8 mouse cellular contexts compared by ENCODE assay signal in the genomic region with DNA sequence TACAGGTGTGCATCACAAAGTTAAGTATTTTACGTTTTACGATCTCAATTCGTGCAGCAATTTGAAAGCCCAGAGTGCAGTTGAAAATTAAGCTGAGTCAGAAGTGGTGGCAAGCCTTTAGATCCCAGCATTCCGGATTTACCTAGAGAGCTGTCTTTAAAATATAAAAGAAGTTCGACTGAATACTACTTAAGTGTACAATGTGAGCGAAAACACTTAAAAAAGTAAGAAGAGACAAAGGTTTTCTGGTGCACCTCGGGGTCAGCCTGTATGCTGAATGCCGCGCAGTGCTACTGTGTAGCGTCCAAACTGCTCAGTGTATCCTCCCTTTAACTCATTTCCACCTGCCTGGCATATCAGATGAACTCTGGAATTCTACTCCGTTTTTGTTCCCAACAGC. TPM values are rescaled to one million over a fixed set of nuclear protein-coding genes. Genes with fewer than 3 reads are reported as not detected.
DNase-seq lines count a peak whose midpoint lies in the region; ATAC-seq and TF ChIP-seq lines count a peak whose summit lies in the region.

No protein-coding gene starts in this region.

- H3K9ac ChIP-seq in ES-Bruce4 (ENCODE audit: low read depth, poor library complexity, severe bottlenecking) = peak overlapping the region; percentile 89
- H3K9ac ChIP-seq in forebrain, embryonic 13.5 days = peak overlapping the region; percentile 58
- peak overlapping the region; percentile 34; the same call in 1 of the 2 replicates for H3K9ac ChIP-seq in liver, adult 2 months (ENCODE audit: low read depth, low read length)
- peak overlapping the region; percentile 9 for H3K9ac ChIP-seq in stomach, postnatal 0 days (ENCODE audit: low read length)

- no peak for TF ChIP-seq EP300 in ES-Bruce4 (IDR thresholded peaks at IDR 0.05; ENCODE audit: insufficient read depth, low read depth, low read length)
- no peak for TF ChIP-seq EP300 in stomach, postnatal 0 days (optimal IDR thresholded peaks at IDR 0.05)

- ATAC-seq in forebrain, embryonic 13.5 days = 0 out of 2 replicates have a peak, but pooled peaks have one; percentile 26
- ATAC-seq in stomach, postnatal 0 days (ENCODE audit: low FRiP score, low TSS enrichment) = no peak

- H3K79me2 ChIP-seq in liver, adult 2 months (ENCODE audit: control insufficient read depth, insufficient read depth, low read length) = no peaks in the 10 kb centered on the region

- H3K27ac ChIP-seq in ES-Bruce4 (ENCODE audit: insufficient read depth, low read length) = no peak overlapping the region
- H3K27ac ChIP-seq in forebrain, embryonic 13.5 days = no peak overlapping the region
- no peak overlapping the region for H3K27ac ChIP-seq in liver, adult 2 months (replicated peaks; ENCODE audit: insufficient read depth, low read depth, low read length)
- no peak overlapping the region for H3K27ac ChIP-seq in stomach, postnatal 0 days (replicated peaks)

- no peaks in the 10 kb centered on the region for H3K9me3 ChIP-seq in ES-Bruce4 (replicated peaks; ENCODE audit: control insufficient read depth, insufficient read depth, low read length, poor library complexity, severe bottlenecking)
- no peaks in the 10 kb centered on the region for H3K9me3 ChIP-seq in forebrain, embryonic 13.5 days (replicated peaks)
- no peaks in the 10 kb centered on the region for H3K9me3 ChIP-seq in stomach, postnatal 0 days (ENCODE audit: control insufficient read depth, low read length)

- peak overlapping the region; percentile 63 for H3K4me2 ChIP-seq in forebrain, embryonic 13.5 days
- peak overlapping the region; percentile 49 for H3K4me2 ChIP-seq in stomach, postnatal 0 days (replicated peaks; ENCODE audit: low read depth)

- H3K4me3 ChIP-seq in ES-Bruce4 (ENCODE audit: low read depth, low read length) = peak overlapping the region; percentile 86
- peak overlapping the region; percentile 46 for H3K4me3 ChIP-seq in forebrain, embryonic 13.5 days
- peak overlapping the region; percentile 53 for H3K4me3 ChIP-seq in liver, adult 2 months (ENCODE audit: insufficient read depth, low read depth, low read length)
- H3K4me3 ChIP-seq in stomach, postnatal 0 days (ENCODE audit: low read depth, low read length) = peak overlapping the region; percentile 38

- H3K4me1 ChIP-seq in ES-Bruce4 (ENCODE audit: control insufficient read depth, insufficient read depth, low read length) = no peaks in the 10 kb centered on the region
- H3K4me1 ChIP-seq in forebrain, embryonic 13.5 days = peaks cover 24% of the 10 kb centered on the region
- H3K4me1 ChIP-seq in liver, adult 2 months (ENCODE audit: control insufficient read depth, insufficient read depth, low read length) = peaks cover 8% of the 10 kb centered on the region
- no peaks in the 10 kb centered on the region for H3K4me1 ChIP-seq in stomach, postnatal 0 days (replicated peaks; ENCODE audit: control insufficient read depth, insufficient read depth)

- DNase-seq in heart, adult 11 months = peak; percentile 81
- no peak for DNase-seq in heart, postnatal 14 days
- DNase-seq in liver, adult 2 months (ENCODE audit: extremely low read depth, low read depth, low spot score) = peak; percentile 64
- no peak for DNase-seq in stomach, postnatal 0 days (ENCODE audit: low spot score)
- no peak for DNase-seq in adrenal gland, postnatal 4 days (ENCODE audit: low spot score in 2 of 2)
- no peak for DNase-seq in gastrocnemius, postnatal 36 days

- TF ChIP-seq CTCF in ES-Bruce4 (IDR thresholded peaks at IDR 0.05; ENCODE audit: low read depth, low read length) = no peak
- TF ChIP-seq CTCF in liver, adult 2 months (IDR thresholded peaks at IDR 0.05; ENCODE audit: low read depth, low read length) = no peak
- no peak for TF ChIP-seq CTCF in stomach, postnatal 0 days (IDR thresholded peaks at IDR 0.05; ENCODE audit: low read depth)

- no peaks in the 10 kb centered on the region for H3K36me3 ChIP-seq in ES-Bruce4 (ENCODE audit: control insufficient read depth, insufficient read depth, low read length, poor library complexity, severe bottlenecking)
- no peaks in the 10 kb centered on the region for H3K36me3 ChIP-seq in forebrain, embryonic 13.5 days (ENCODE audit: poor library complexity, severe bottlenecking)
- no peaks in the 10 kb centered on the region for H3K36me3 ChIP-seq in liver, adult 2 months (ENCODE audit: control insufficient read depth, insufficient read depth, low read length)
- H3K36me3 ChIP-seq in stomach, postnatal 0 days (ENCODE audit: control insufficient read depth, insufficient read depth, low read length) = no peaks in the 10 kb centered on the region

- H3K27me3 ChIP-seq in ES-Bruce4 (ENCODE audit: control insufficient read depth, insufficient read depth, low read length, poor library complexity, severe bottlenecking) = no peaks in the 10 kb centered on the region
- peaks cover 33% of the 10 kb centered on the region for H3K27me3 ChIP-seq in forebrain, embryonic 13.5 days
- H3K27me3 ChIP-seq in liver, adult 2 months (ENCODE audit: control insufficient read depth, insufficient read depth, low read length) = no peaks in the 10 kb centered on the region
- no peaks in the 10 kb centered on the region for H3K27me3 ChIP-seq in stomach, postnatal 0 days (ENCODE audit: control insufficient read depth, insufficient read depth, low read length)

- no peak for TF ChIP-seq POLR2A in ES-Bruce4 (IDR thresholded peaks at IDR 0.05; ENCODE audit: insufficient read depth, low read length)
- TF ChIP-seq POLR2A in liver, adult 2 months (IDR thresholded peaks at IDR 0.05; ENCODE audit: extremely low read depth, insufficient read depth, low read length) = no peak

- WGBS in forebrain, embryonic 13.5 days = under 1% methylated on average over 11 of the region's 11 CpGs
- under 1% methylated on average over 11 of the region's 11 CpGs for WGBS in liver, adult 2 months
- under 1% methylated on average over 11 of the region's 11 CpGs for WGBS in stomach, postnatal 0 days

- intact Hi-C loops in heart, postnatal 14 days (cut with DNase I) = loop anchor here (5.0 to 10.0 kb wide), 2 partner anchors 617 to 1431 kb away; a partner anchor contains a TSS
- intact Hi-C loops in gastrocnemius, postnatal 36 days (cut with DNase I) = loop anchor here (2.0 to 10.0 kb wide), 3 partner anchors 47 to 1426 kb away; no protein-coding TSS in a partner anchor

RNA-seq across cellular contexts. Expression of a gene that starts 12.0 kb away (rescaled TPM):
- total RNA-seq in heart, postnatal 14 days (2021) = 10 to 100 TPM in 1 of 2 experiments, not detected in 1; 11.6 TPM
- polyA plus RNA-seq in ES-Bruce4 (2011; ENCODE audit: insufficient read depth, insufficient read length, low read depth, missing spikeins) = 4.1 and 6.9 TPM in 2 replicates
- not detected in 2 replicates for polyA plus RNA-seq in forebrain, embryonic 13.5 days (2015; fragmentation: Nextera tagmentation; extraction: Ambion mirVana)
- total RNA-seq in liver, adult 2 months (2014; rRNA removed) = not detected in 2 replicates
- 0.12 TPM in 1 of 2 replicates, not detected in the other for polyA plus RNA-seq in liver, adult 2 months (2012; rRNA removed)
- 0.51 and 0.65 TPM in 2 replicates for polyA plus RNA-seq in stomach, postnatal 0 days (2015; fragmentation: Nextera tagmentation; extraction: Ambion mirVana)
- total RNA-seq in adrenal gland, postnatal 4 days (2021) = not detected
- 1 to 10 TPM in 1 of 2 experiments, not detected in 1; 5.4 TPM for total RNA-seq in gastrocnemius, postnatal 36 days (2021)

RNA-seq across cellular contexts. Expression of a gene that starts 13.8 kb away (rescaled TPM):
- 100 to 1,000 TPM in 1 of 2 experiments, 10 to 100 TPM in 1; 69.3 to 132 TPM for total RNA-seq in heart, postnatal 14 days (2021)
- 13.0 and 17.2 TPM in 2 replicates for polyA plus RNA-seq in ES-Bruce4 (2011; ENCODE audit: insufficient read depth, insufficient read length, low read depth, missing spikeins)
- polyA plus RNA-seq in forebrain, embryonic 13.5 days (2015; fragmentation: Nextera tagmentation; extraction: Ambion mirVana) = 2.8 and 10.7 TPM in 2 replicates
- total RNA-seq in liver, adult 2 months (2014; rRNA removed) = 1.8 and 2.6 TPM in 2 replicates
- polyA plus RNA-seq in liver, adult 2 months (2012; rRNA removed) = not detected in 2 replicates
- polyA plus RNA-seq in stomach, postnatal 0 days (2015; fragmentation: Nextera tagmentation; extraction: Ambion mirVana) = 2.1 TPM in 1 of 2 replicates, not detected in the other
- total RNA-seq in adrenal gland, postnatal 4 days (2021) = 100 to 1,000 TPM; 349 to 449 TPM
- 10 to 100 TPM; 12.2 to 13.3 TPM for total RNA-seq in gastrocnemius, postnatal 36 days (2021)

RNA-seq across cellular contexts. Expression of a gene that starts 14.1 kb away (rescaled TPM):
- 100 to 1,000 TPM in 1 of 2 experiments, 10 to 100 TPM in 1; 67.9 to 160 TPM for total RNA-seq in heart, postnatal 14 days (2021)
- polyA plus RNA-seq in ES-Bruce4 (2011; ENCODE audit: insufficient read depth, insufficient read length, low read depth, missing spikeins) = 54.4 and 58.6 TPM in 2 replicates
- polyA plus RNA-seq in forebrain, embryonic 13.5 days (2015; fragmentation: Nextera tagmentation; extraction: Ambion mirVana) = 7.5 and 10.3 TPM in 2 replicates
- total RNA-seq in liver, adult 2 months (2014; rRNA removed) = 15.6 and 28.1 TPM in 2 replicates
- polyA plus RNA-seq in liver, adult 2 months (2012; rRNA removed) = 0.46 and 0.48 TPM in 2 replicates
- polyA plus RNA-seq in stomach, postnatal 0 days (2015; fragmentation: Nextera tagmentation; extraction: Ambion mirVana) = 0.35 and 0.99 TPM in 2 replicates
- 100 to 1,000 TPM; 500 to 615 TPM for total RNA-seq in adrenal gland, postnatal 4 days (2021)
- 10 to 100 TPM; 10.8 to 26.5 TPM for total RNA-seq in gastrocnemius, postnatal 36 days (2021)

RNA-seq across cellular contexts. Expression of a gene that starts 19.6 kb away (rescaled TPM):
- total RNA-seq in heart, postnatal 14 days (2021) = 10 to 100 TPM; 29.6 to 55.4 TPM
- 5.6 and 6.5 TPM in 2 replicates for polyA plus RNA-seq in ES-Bruce4 (2011; ENCODE audit: insufficient read depth, insufficient read length, low read depth, missing spikeins)
- 42.8 and 45.2 TPM in 2 replicates for polyA plus RNA-seq in forebrain, embryonic 13.5 days (2015; fragmentation: Nextera tagmentation; extraction: Ambion mirVana)
- total RNA-seq in liver, adult 2 months (2014; rRNA removed) = 6.8 and 9.2 TPM in 2 replicates
- polyA plus RNA-seq in liver, adult 2 months (2012; rRNA removed) = 5.2 and 12.3 TPM in 2 replicates
- polyA plus RNA-seq in stomach, postnatal 0 days (2015; fragmentation: Nextera tagmentation; extraction: Ambion mirVana) = 5.8 and 5.9 TPM in 2 replicates
- total RNA-seq in adrenal gland, postnatal 4 days (2021) = 100 to 1,000 TPM; 221 to 240 TPM
- 10 to 100 TPM; 28.7 to 30.9 TPM for total RNA-seq in gastrocnemius, postnatal 36 days (2021)

RNA-seq across cellular contexts. Expression of a gene that starts 21.2 kb away (rescaled TPM):
- total RNA-seq in heart, postnatal 14 days (2021) = 100 to 1,000 TPM in 1 of 2 experiments, 10 to 100 TPM in 1; 44.4 to 112 TPM
- polyA plus RNA-seq in ES-Bruce4 (2011; ENCODE audit: insufficient read depth, insufficient read length, low read depth, missing spikeins) = 6.3 and 7.9 TPM in 2 replicates
- polyA plus RNA-seq in forebrain, embryonic 13.5 days (2015; fragmentation: Nextera tagmentation; extraction: Ambion mirVana) = 60.3 and 62.0 TPM in 2 replicates
- total RNA-seq in liver, adult 2 months (2014; rRNA removed) = 11.1 and 22.4 TPM in 2 replicates
- polyA plus RNA-seq in liver, adult 2 months (2012; rRNA removed) = 0.55 TPM in 1 of 2 replicates, not detected in the other
- polyA plus RNA-seq in stomach, postnatal 0 days (2015; fragmentation: Nextera tagmentation; extraction: Ambion mirVana) = 12.1 and 12.6 TPM in 2 replicates
- total RNA-seq in adrenal gland, postnatal 4 days (2021) = 100 to 1,000 TPM; 373 to 414 TPM
- total RNA-seq in gastrocnemius, postnatal 36 days (2021) = 10 to 100 TPM in 1 of 2 experiments, 1 to 10 TPM in 1; 8.7 to 11.6 TPM

Comparison
In these comparisons a context has a peak if more than half of its experiments do, and no peak if none do; other contexts are left out.
1. DNase-seq: peak in heart, adult 11 months (single experiment) and liver, adult 2 months (single experiment); none in heart, postnatal 14 days (0 of 2), stomach, postnatal 0 days (single experiment), adrenal gland, postnatal 4 days (0 of 2) and gastrocnemius, postnatal 36 days (0 of 2).
2. H3K9ac ChIP-seq: peak in every context shown above with its lines; median percentile 89 in ES-Bruce4; 58 in forebrain, embryonic 13.5 days; 34 in liver, adult 2 months; 9 in stomach, postnatal 0 days.
3. RNA of a gene that starts 13.8 kb away (total RNA-seq): 349 to 449 TPM in adrenal gland, postnatal 4 days and 69.3 to 132 TPM in heart, postnatal 14 days; 12.2 to 13.3 TPM in gastrocnemius, postnatal 36 days and 1.8 to 2.6 TPM in liver, adult 2 months; every median in the first group is over 4 times any median in the second.
4. Peak in every context shown above with its lines, with median percentiles within 50 percentile points of each other: H3K4me3 ChIP-seq.